Mouse (Mus musculus) CH12.LX (cell line): Measurements from ENCODE around the gene Btbd9. TPM values are rescaled to one million over a fixed set of nuclear protein-coding genes. Genes with fewer than 3 reads are reported as not detected.

Experiments
- DNase-seq: peaks from one replicate; pipeline ENCODE4 v3.0.0-alpha.2; 2013; ENCODE audit errors: extremely low read depth
- H3K27ac ChIP-seq: 2 replicates; pipeline ENCODE4 v1.5.1; 2012; ENCODE audit warnings: low read depth, mild to moderate bottlenecking, control low read depth, moderate library complexity; ENCODE audit not compliant: insufficient read depth
- H3K27me3 ChIP-seq: replicated peaks from 2 replicates; pipeline ENCODE3; 2012; ENCODE audit warnings: inconsistent platforms
- H3K36me3 ChIP-seq, 2 experiments: replicated peaks in 1 of 2; 2 replicates each; pipeline versions ENCODE3 to v1.6.1; 2012; ENCODE audit warnings: inconsistent platforms in 1 of 2, low read length in 1 of 2, mild to moderate bottlenecking in 1 of 2, mixed read lengths in 1 of 2, moderate library complexity in 1 of 2; ENCODE audit not compliant: control insufficient read depth in 1 of 2, insufficient read depth in 1 of 2
- H3K4me1 ChIP-seq, 2 experiments: 2 replicates each; pipeline ENCODE4 v1.6.1; 2012; ENCODE audit warnings: inconsistent platforms in 1 of 2, moderate library complexity in 1 of 2; ENCODE audit not compliant: insufficient read depth in 2 of 2, control insufficient read depth in 1 of 2
- H3K4me2 ChIP-seq: 2 replicates; pipeline ENCODE4 v1.6.1; 2012; ENCODE audit warnings: low read depth, mild to moderate bottlenecking, control low read depth; ENCODE audit not compliant: poor library complexity, insufficient read depth, severe bottlenecking
- H3K4me3 ChIP-seq, 3 experiments: fragments of 150-350 bp in 1 of 3; sonication (generic) in 1 of 3; replicated peaks in 1 of 3; 2 replicates each; pipeline versions ENCODE3 to v1.5.1; 2011 to 2012; ENCODE audit warnings: low read depth in 2 of 3, low read length in 2 of 3, mild to moderate bottlenecking in 2 of 3, moderate library complexity in 2 of 3, control low read depth in 1 of 3, improper control_type of control experiment in 1 of 3, inconsistent platforms in 1 of 3, mixed read lengths in 1 of 3; ENCODE audit not compliant: poor library complexity in 1 of 3
- H3K79me2 ChIP-seq: replicated peaks from 2 replicates; pipeline ENCODE4 v1.6.1; 2012; ENCODE audit warnings: mild to moderate bottlenecking, moderate library complexity; ENCODE audit not compliant: control insufficient read depth, poor library complexity, insufficient read depth, severe bottlenecking; ENCODE audit errors: extremely low read depth
- H3K9ac ChIP-seq: 2 replicates; pipeline ENCODE4 v1.6.1; 2012; ENCODE audit warnings: low read depth, mild to moderate bottlenecking, control low read depth, moderate library complexity; ENCODE audit not compliant: insufficient read depth
- H3K9me3 ChIP-seq: replicated peaks from 2 replicates; pipeline ENCODE3; 2012; ENCODE audit warnings: low read length, inconsistent platforms, mixed read lengths
- BHLHE40 ChIP-seq: IDR thresholded peaks from 2 replicates; pipeline ENCODE4 v1.6.1; 2011; ENCODE audit warnings: mild to moderate bottlenecking, low read depth, low read length, improper control_type of control experiment
- CHD1 ChIP-seq: IDR thresholded peaks from 2 replicates; pipeline ENCODE4 v1.6.1; 2012; ENCODE audit warnings: low read depth, low read length, improper control_type of control experiment, inconsistent platforms
- E2F4 ChIP-seq: IDR thresholded peaks from 2 replicates; pipeline ENCODE4 v1.6.1; 2011; ENCODE audit warnings: low read depth, low read length, improper control_type of control experiment; ENCODE audit not compliant: insufficient replicate concordance
- EP300 ChIP-seq: IDR thresholded peaks from 2 replicates; pipeline ENCODE4 v1.6.1; 2011; ENCODE audit warnings: low read length, improper control_type of control experiment
- GABPA ChIP-seq: IDR thresholded peaks from 2 replicates; pipeline ENCODE4 v1.6.1; 2012; ENCODE audit warnings: low read depth, low read length, improper control_type of control experiment, inconsistent platforms; ENCODE audit not compliant: insufficient replicate concordance
- HCFC1 ChIP-seq: IDR thresholded peaks from 2 replicates; pipeline ENCODE4 v1.6.1; 2012; ENCODE audit warnings: low read depth, mild to moderate bottlenecking, inconsistent platforms, low read length, improper control_type of control experiment
- IRF4 ChIP-seq: IDR thresholded peaks from 2 replicates; pipeline ENCODE4 v1.6.1; 2014; ENCODE audit warnings: low read depth, mild to moderate bottlenecking, inconsistent platforms, low read length, improper control_type of control experiment
- JUND ChIP-seq: conservative IDR thresholded peaks from 2 replicates; pipeline ENCODE4 v1.6.1; 2011; ENCODE audit warnings: low read depth, low read length, improper control_type of control experiment
- MAFK ChIP-seq: IDR thresholded peaks from 2 replicates; pipeline ENCODE4 v1.6.1; 2011; ENCODE audit warnings: low read length, improper control_type of control experiment; ENCODE audit not compliant: insufficient replicate concordance
- MAX ChIP-seq: IDR thresholded peaks from 2 replicates; pipeline ENCODE4 v1.6.1; 2011; ENCODE audit warnings: low read length, improper control_type of control experiment
- MAZ ChIP-seq: IDR thresholded peaks from 2 replicates; pipeline ENCODE4 v1.6.1; 2012; ENCODE audit warnings: low read depth, mild to moderate bottlenecking, inconsistent platforms, low read length, improper control_type of control experiment, moderate library complexity
- MYC ChIP-seq: IDR thresholded peaks from 2 replicates; pipeline ENCODE4 v1.6.1; 2011; ENCODE audit warnings: low read depth, mild to moderate bottlenecking, improper control_type of control experiment, low read length
- NRF1 ChIP-seq: IDR thresholded peaks from 2 replicates; pipeline ENCODE4 v1.6.1; 2014; ENCODE audit warnings: low read depth, mild to moderate bottlenecking, inconsistent platforms, low read length, improper control_type of control experiment, moderate library complexity
- POLR2A ChIP-seq: IDR thresholded peaks from 2 replicates; pipeline ENCODE4 v1.6.1; 2011; ENCODE audit warnings: low read depth, mild to moderate bottlenecking, improper control_type of control experiment, low read length
- RAD21 ChIP-seq: IDR thresholded peaks from 2 replicates; pipeline ENCODE4 v1.6.1; 2011; ENCODE audit warnings: low read depth, mild to moderate bottlenecking, low read length, improper control_type of control experiment, moderate library complexity
- RCOR1 ChIP-seq: conservative IDR thresholded peaks from 2 replicates; pipeline ENCODE4 v1.6.1; 2012; ENCODE audit warnings: low read depth, mild to moderate bottlenecking, inconsistent platforms, low read length, improper control_type of control experiment
- SIN3A ChIP-seq: IDR thresholded peaks from 2 replicates; pipeline ENCODE4 v1.6.1; 2012; ENCODE audit warnings: low read length, improper control_type of control experiment, inconsistent platforms
- SMC3 ChIP-seq: IDR thresholded peaks from 2 replicates; pipeline ENCODE4 v1.6.1; 2011; ENCODE audit warnings: low read depth, low read length, improper control_type of control experiment
- TBP ChIP-seq: conservative IDR thresholded peaks from 2 replicates; pipeline ENCODE4 v1.6.1; 2011; ENCODE audit warnings: low read depth, low read length, improper control_type of control experiment
- UBTF ChIP-seq: IDR thresholded peaks from 2 replicates; pipeline ENCODE4 v1.6.1; 2012; ENCODE audit warnings: low read depth, mild to moderate bottlenecking, inconsistent platforms, low read length, improper control_type of control experiment, moderate library complexity
- USF1 ChIP-seq: IDR thresholded peaks from 2 replicates; pipeline ENCODE4 v1.6.1; 2014; ENCODE audit warnings: low read depth, mild to moderate bottlenecking, inconsistent platforms, low read length, improper control_type of control experiment
- USF2 ChIP-seq: conservative IDR thresholded peaks from 2 replicates; pipeline ENCODE4 v1.6.1; 2011; ENCODE audit warnings: low read depth, low read length, improper control_type of control experiment
- ZC3H11A ChIP-seq: IDR thresholded peaks from 2 replicates; pipeline ENCODE4 v1.6.1; 2012; ENCODE audit warnings: low read depth, mild to moderate bottlenecking, inconsistent platforms, low read length, improper control_type of control experiment
- ZKSCAN1 ChIP-seq: IDR thresholded peaks from 2 replicates; pipeline ENCODE4 v1.6.1; 2012; ENCODE audit warnings: low read depth, inconsistent platforms, low read length, improper control_type of control experiment, borderline replicate concordance
- dilution Hi-C: fragments of 300-500 bp; cut with MboI; formaldehyde crosslinking; loops from 2 replicates; pipeline ENCODE4 v1.14.3; 2020; ENCODE audit warnings: low sequenced_read_pairs; ENCODE audit not compliant: extremely low pct_unique_long_range_greater_than_20kb, extremely low pct_ligation_motif_present
- in situ Hi-C: fragments of 300-500 bp; cut with MboI; formaldehyde crosslinking; loops from 3 replicates; pipeline ENCODE4 v1.14.3; 2019; ENCODE audit warnings: low sequenced_read_pairs, low pct_ligation_motif_present, low pct_unique_long_range_greater_than_20kb, mixed read lengths
- polyA plus RNA-seq: library from polyadenylated mRNA; unstranded; fragments of >175 nt; gene quantifications from 2 replicates; pipeline ENCODE4 v1.2.1, GENCODE M21; 2012; ENCODE audit warnings: low read depth; ENCODE audit not compliant: insufficient read length
- total RNA-seq, 2 experiments: library from RNA; depleted of rRNA; stranded (reverse); fragments of 300-350 nt in 1 of 2; fragments of >200 nt in 1 of 2; gene quantifications; 2 replicates each; pipeline ENCODE4 v1.2.3; 2012 to 2014

Btbd9 gene
- total and polyA plus RNA-seq, 3 experiments: 19.3 to 25.4 (median 20.0) TPM

DNA sequence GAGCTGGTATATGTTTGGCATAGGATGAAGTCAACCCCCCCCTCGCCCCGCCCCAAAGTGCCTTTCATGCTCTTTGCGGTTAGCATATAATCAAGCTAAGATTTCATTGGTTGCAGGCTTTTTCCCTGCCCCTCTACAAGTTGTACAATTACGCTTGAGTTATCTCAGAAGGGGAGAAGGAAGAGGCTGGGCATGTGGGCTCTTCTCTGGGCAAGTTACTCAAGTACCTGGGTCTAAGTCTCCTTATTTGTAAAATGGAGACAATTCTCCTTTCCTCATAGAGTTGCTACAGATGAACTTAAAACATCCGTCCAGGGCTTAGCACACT lies 33.7 kb upstream of the Btbd9 start:
- Histone ChIP-seq H3K9me3 (no peaks in the 10 kb centered on the region), H3K27ac (no peak overlapping the region), H3K79me2 (peaks cover 24% of the 10 kb centered on the region), H3K4me2 (no peak overlapping the region), H3K27me3 (no peaks in the 10 kb centered on the region), H3K9ac (no peak overlapping the region), H3K36me3 (peaks cover 4 to 47% of the 10 kb centered on the region in 2 experiments), H3K4me1 (peaks cover 7 to 47% of the 10 kb centered on the region in 2 experiments), H3K4me3 (no peak overlapping the region)
- no peak for DNase-seq
- in situ Hi-C loops: no loop called here
- dilution Hi-C loops: no loop called here
- no peak for TF ChIP-seq E2F4
- no peak for TF ChIP-seq RCOR1
- no peak for TF ChIP-seq UBTF
- TF ChIP-seq MYC: no peak
- no peak for TF ChIP-seq ZKSCAN1
- TF ChIP-seq IRF4: no peak
- TF ChIP-seq ZC3H11A: no peak
- no peak for TF ChIP-seq HCFC1
- no peak for TF ChIP-seq POLR2A
- no peak for TF ChIP-seq SIN3A
- TF ChIP-seq USF2: no peak
- no peak for TF ChIP-seq MAX
- no peak for TF ChIP-seq EP300
- TF ChIP-seq NRF1: no peak
- TF ChIP-seq MAFK: no peak

- Histone ChIP-seq H3K9me3 (no peaks in the 10 kb centered on the region), H3K27me3 (no peaks in the 10 kb centered on the region), H3K4me3 (no peak overlapping the region), H3K27ac (no peak overlapping the region), H3K79me2 (peaks cover 24% of the 10 kb centered on the region), H3K4me1 (peaks cover 7 to 47% of the 10 kb centered on the region in 2 experiments), H3K36me3 (peaks cover 4 to 52% of the 10 kb centered on the region in 2 experiments), H3K4me2 (no peak overlapping the region), H3K9ac (no peak overlapping the region)
- dilution Hi-C loops: no loop called here
- TF ChIP-seq CHD1: no peak
- no peak for TF ChIP-seq USF1
- TF ChIP-seq UBTF: no peak
- TF ChIP-seq GABPA: no peak
- TF ChIP-seq MAFK: no peak
- no peak for TF ChIP-seq ZKSCAN1
- TF ChIP-seq MAZ: no peak
- TF ChIP-seq RAD21: no peak
- no peak for TF ChIP-seq BHLHE40
- TF ChIP-seq TBP: no peak
- no peak for TF ChIP-seq MYC
- TF ChIP-seq SMC3: no peak
- TF ChIP-seq JUND: no peak
- no peak for DNase-seq
- in situ Hi-C loops: no loop called here
Measured at GRCm38 (mm10) chr17:30609305-30609979, 33.2 kb upstream of the Btbd9 start.
